In the genomic region with DNA sequence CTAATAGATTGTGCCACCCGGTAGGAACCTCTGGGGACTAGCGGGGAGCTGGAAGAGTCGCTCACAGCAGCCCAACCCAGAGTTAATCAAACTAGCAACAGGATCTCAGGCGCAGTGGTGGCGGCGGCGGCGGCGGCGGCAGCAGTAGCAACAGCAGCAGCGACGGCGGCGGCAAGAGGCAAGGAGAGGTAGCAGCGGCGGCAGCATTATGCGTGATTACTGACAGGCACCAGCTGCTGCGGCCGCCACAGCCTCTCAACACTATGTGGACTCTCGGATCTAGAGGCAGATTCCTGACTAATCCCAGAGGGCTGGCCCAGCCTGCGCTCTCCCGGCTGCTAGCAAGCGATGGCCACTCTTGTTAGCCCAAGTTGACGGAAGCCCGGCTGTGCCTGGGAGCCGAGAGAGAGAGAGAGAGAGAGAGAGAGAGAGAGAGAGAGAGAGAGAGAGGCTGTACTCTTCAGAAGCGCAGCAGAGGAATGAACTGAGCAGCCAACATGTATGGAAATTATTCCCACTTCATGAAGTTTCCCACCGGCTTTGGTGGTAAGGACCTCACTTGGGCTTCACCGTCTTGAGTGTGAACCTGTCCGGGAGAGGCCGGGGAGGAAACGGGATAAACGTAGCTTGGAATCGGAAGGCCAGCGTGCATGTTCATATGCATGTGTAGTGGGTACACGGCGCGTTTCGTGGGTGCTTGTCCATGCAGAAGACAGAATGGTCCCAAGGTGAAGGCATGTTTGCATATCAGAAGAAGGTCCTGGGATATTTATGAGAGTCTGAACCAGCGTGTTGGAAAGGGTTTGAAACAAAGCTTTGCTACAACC, we compare ENCODE assay signal across 7 mouse cellular contexts. TPM values are rescaled to one million over a fixed set of nuclear protein-coding genes. Genes with fewer than 3 reads are reported as not detected.
DNase-seq lines count a peak whose midpoint lies in the region; ATAC-seq and TF ChIP-seq lines count a peak whose summit lies in the region.

TSS of gene Rxrg (plus strand) at position 130 of the 827 bp plus-strand sequence.

- H3K4me3 ChIP-seq in embryonic facial prominence, embryonic 14.5 days (ENCODE audit: low read depth, low read length): peak within 1 kb of the TSS; percentile 42
- H3K4me3 ChIP-seq in heart, adult 2 months: peak within 1 kb of the TSS; percentile 37
- peak within 1 kb of the TSS; percentile 45 for H3K4me3 ChIP-seq in limb, embryonic 12.5 days (replicated peaks)
- H3K4me3 ChIP-seq in midbrain, embryonic 11.5 days (ENCODE audit: low read depth, low read length): peak within 1 kb of the TSS; percentile 35
- H3K4me3 ChIP-seq in stomach, embryonic 16.5 days (replicated peaks; ENCODE audit: low read length): peak within 1 kb of the TSS; percentile 45

- no peaks in the 10 kb centered on the region for H3K79me2 ChIP-seq in heart, adult 2 months (replicated peaks; ENCODE audit: control insufficient read depth, insufficient read depth, low read length)

- H3K36me3 ChIP-seq in embryonic facial prominence, embryonic 14.5 days (ENCODE audit: control insufficient read depth, insufficient read depth, low read length): no peaks in the 10 kb centered on the region
- no peaks in the 10 kb centered on the region for H3K36me3 ChIP-seq in heart, adult 2 months (ENCODE audit: control insufficient read depth, insufficient read depth, low read length)
- H3K36me3 ChIP-seq in limb, embryonic 12.5 days: no peaks in the 10 kb centered on the region
- no peaks in the 10 kb centered on the region for H3K36me3 ChIP-seq in midbrain, embryonic 11.5 days (ENCODE audit: control insufficient read depth, insufficient read depth, low read length)
- no peaks in the 10 kb centered on the region for H3K36me3 ChIP-seq in stomach, embryonic 16.5 days (ENCODE audit: control insufficient read depth, insufficient read depth, low read length)

- WGBS in embryonic facial prominence, embryonic 14.5 days: under 1% methylated on average over 31 of the region's 40 CpGs
- 2% methylated on average over 40 of the region's 40 CpGs for WGBS in heart, adult 2 months
- WGBS in limb, embryonic 12.5 days: under 1% methylated on average over 40 of the region's 40 CpGs
- under 1% methylated on average over 40 of the region's 40 CpGs for WGBS in midbrain, embryonic 11.5 days
- WGBS in stomach, embryonic 16.5 days: 2% methylated on average over 40 of the region's 40 CpGs

- TF ChIP-seq CTCF in heart, adult 2 months (IDR thresholded peaks at IDR 0.05): no peak

- peak; percentile 42 to 51 for DNase-seq in adrenal gland, postnatal 36 days
- DNase-seq in embryonic facial prominence, embryonic 14.5 days (ENCODE audit: low spot score): peak; percentile 91
- DNase-seq in heart, adult 2 months: peak; percentile 55 to 58
- DNase-seq in kidney, adult 11 months: peak; percentile 30
- peak; percentile 97 for DNase-seq in midbrain, embryonic 11.5 days (ENCODE audit: low spot score, missing footprints)

- H3K4me1 ChIP-seq in embryonic facial prominence, embryonic 14.5 days (ENCODE audit: control insufficient read depth, insufficient read depth, low read length): peaks cover 4% of the 10 kb centered on the region; the same call in 1 of the 2 replicates
- H3K4me1 ChIP-seq in heart, adult 2 months (ENCODE audit: control insufficient read depth, insufficient read depth, low read length): no peaks in the 10 kb centered on the region
- peaks cover 22% of the 10 kb centered on the region for H3K4me1 ChIP-seq in limb, embryonic 12.5 days (replicated peaks)
- no peaks in the 10 kb centered on the region; the same call in 1 of the 2 replicates for H3K4me1 ChIP-seq in midbrain, embryonic 11.5 days (ENCODE audit: control insufficient read depth, insufficient read depth, low read length)
- peaks cover 8% of the 10 kb centered on the region; the same call in 1 of the 2 replicates for H3K4me1 ChIP-seq in stomach, embryonic 16.5 days (ENCODE audit: control insufficient read depth, insufficient read depth, low read length)

- TF ChIP-seq EP300 in heart, adult 2 months (IDR thresholded peaks at IDR 0.05; ENCODE audit: insufficient read depth, low read depth, low read length): no peak

- ATAC-seq in embryonic facial prominence, embryonic 14.5 days (ENCODE audit: low read depth): peak; percentile 93
- peak; percentile 78 for ATAC-seq in limb, embryonic 12.5 days (ENCODE audit: insufficient number of reproducible peaks, insufficient read depth, low FRiP score, low TSS enrichment, low read depth)
- peak; percentile 92 for ATAC-seq in midbrain, embryonic 11.5 days (ENCODE audit: low FRiP score)
- ATAC-seq in stomach, embryonic 16.5 days (ENCODE audit: insufficient read depth, low FRiP score): peak; percentile 87

- H3K9me3 ChIP-seq in embryonic facial prominence, embryonic 14.5 days (ENCODE audit: control insufficient read depth, low read length): no peaks in the 10 kb centered on the region
- H3K9me3 ChIP-seq in limb, embryonic 12.5 days: no peaks in the 10 kb centered on the region
- H3K9me3 ChIP-seq in midbrain, embryonic 11.5 days (ENCODE audit: control insufficient read depth, low read length): no peaks in the 10 kb centered on the region
- H3K9me3 ChIP-seq in stomach, embryonic 16.5 days (replicated peaks; ENCODE audit: control insufficient read depth, low read length): no peaks in the 10 kb centered on the region

- peak within 1 kb of the TSS; percentile 77 for H3K4me2 ChIP-seq in embryonic facial prominence, embryonic 14.5 days (ENCODE audit: low read depth, low read length)
- H3K4me2 ChIP-seq in limb, embryonic 12.5 days: peak within 1 kb of the TSS; percentile 83
- peak within 1 kb of the TSS; percentile 70 for H3K4me2 ChIP-seq in midbrain, embryonic 11.5 days
- peak within 1 kb of the TSS; percentile 78 for H3K4me2 ChIP-seq in stomach, embryonic 16.5 days (ENCODE audit: low read depth, low read length)

- H3K27ac ChIP-seq in embryonic facial prominence, embryonic 14.5 days (replicated peaks; ENCODE audit: low read depth, low read length): peak within 1 kb of the TSS; percentile 16; the same call in 1 of the 2 replicates
- H3K27ac ChIP-seq in heart, adult 2 months: no peak within 1 kb of the TSS; the same call in 1 of the 2 replicates
- H3K27ac ChIP-seq in limb, embryonic 12.5 days: no peak within 1 kb of the TSS
- no peak within 1 kb of the TSS for H3K27ac ChIP-seq in midbrain, embryonic 11.5 days (ENCODE audit: low read depth, low read length)
- H3K27ac ChIP-seq in stomach, embryonic 16.5 days (ENCODE audit: low read length): no peak within 1 kb of the TSS

- peak within 1 kb of the TSS; percentile 56 for H3K9ac ChIP-seq in embryonic facial prominence, embryonic 14.5 days (ENCODE audit: low read depth, low read length)
- peak within 1 kb of the TSS; percentile 70 for H3K9ac ChIP-seq in heart, adult 2 months (ENCODE audit: low read depth, low read length)
- H3K9ac ChIP-seq in limb, embryonic 12.5 days (replicated peaks): peak within 1 kb of the TSS; percentile 53
- peak within 1 kb of the TSS; percentile 47 for H3K9ac ChIP-seq in midbrain, embryonic 11.5 days (ENCODE audit: low read length)
- peak within 1 kb of the TSS; percentile 59 for H3K9ac ChIP-seq in stomach, embryonic 16.5 days (ENCODE audit: low read length)

- peaks cover 21% of the 10 kb centered on the region for H3K27me3 ChIP-seq in embryonic facial prominence, embryonic 14.5 days (replicated peaks; ENCODE audit: control insufficient read depth, insufficient read depth, low read length)
- no peaks in the 10 kb centered on the region for H3K27me3 ChIP-seq in heart, adult 2 months (ENCODE audit: control insufficient read depth, insufficient read depth, low read length)
- peaks cover 63% of the 10 kb centered on the region for H3K27me3 ChIP-seq in limb, embryonic 12.5 days
- H3K27me3 ChIP-seq in midbrain, embryonic 11.5 days (ENCODE audit: control insufficient read depth, insufficient read depth, low read length): peaks cover 23% of the 10 kb centered on the region
- H3K27me3 ChIP-seq in stomach, embryonic 16.5 days (ENCODE audit: control insufficient read depth, insufficient read depth, low read length): peaks cover 20% of the 10 kb centered on the region

- intact Hi-C loops in heart, adult 2 months (cut with DNase I): no loop called here

- no peak for TF ChIP-seq POLR2A in heart, adult 2 months (IDR thresholded peaks at IDR 0.05; ENCODE audit: insufficient read depth, low read depth, low read length)

RNA-seq across cellular contexts. Expression of gene Rxrg, which starts in this region (rescaled TPM):
- 1 to 10 TPM; 4.8 to 5.1 TPM for total RNA-seq in adrenal gland, postnatal 36 days (2021)
- polyA plus RNA-seq in embryonic facial prominence, embryonic 14.5 days (2014; fragmentation: Nextera tagmentation; extraction: Ambion mirVana): 20.9 and 25.2 TPM in 2 replicates
- total RNA-seq in heart, adult 2 months (2021): 10 to 100 TPM; 64.2 to 67.0 TPM
- polyA plus RNA-seq in heart, adult 2 months (2012; rRNA removed): 81.3 and 125 TPM in 2 replicates
- polyA plus RNA-seq in limb, embryonic 12.5 days (2016; fragmentation: Nextera tagmentation; extraction: Ambion mirVana): 14.2 and 14.4 TPM in 2 replicates
- 1.2 and 1.6 TPM in 2 replicates for polyA plus RNA-seq in midbrain, embryonic 11.5 days (2014; fragmentation: Nextera tagmentation; extraction: Ambion mirVana)
- 1.5 and 2.6 TPM in 2 replicates for polyA plus RNA-seq in stomach, embryonic 16.5 days (2015; fragmentation: Nextera tagmentation; extraction: Ambion mirVana)

Comparison
In these comparisons a context has a peak if more than half of its experiments do, and no peak if none do; other contexts are left out.
1. RNA of gene Rxrg (total RNA-seq): 64.2 to 67.0 TPM in heart, adult 2 months; 4.8 to 5.1 TPM in adrenal gland, postnatal 36 days; every median in the first group is over 10 times any median in the second.
2. DNase-seq: peak in every context shown above with its lines; median percentile 97 in midbrain, embryonic 11.5 days; 91 in embryonic facial prominence, embryonic 14.5 days; 56 in heart, adult 2 months; 46 in adrenal gland, postnatal 36 days; 30 in kidney, adult 11 months.
3. Peak in every context shown above with its lines, with median percentiles within 50 percentile points of each other: ATAC-seq, H3K4me2 ChIP-seq, H3K4me3 ChIP-seq and H3K9ac ChIP-seq.